Mouse (Mus musculus) kidney, adult 11 months (tissue): ENCODE results near the gene Hsd17b3.

ENCODE experiments used
- DNase-seq: peaks from one replicate; pipeline ENCODE4 v3.0.0; 2022

The Hsd17b3 gene

DNA sequence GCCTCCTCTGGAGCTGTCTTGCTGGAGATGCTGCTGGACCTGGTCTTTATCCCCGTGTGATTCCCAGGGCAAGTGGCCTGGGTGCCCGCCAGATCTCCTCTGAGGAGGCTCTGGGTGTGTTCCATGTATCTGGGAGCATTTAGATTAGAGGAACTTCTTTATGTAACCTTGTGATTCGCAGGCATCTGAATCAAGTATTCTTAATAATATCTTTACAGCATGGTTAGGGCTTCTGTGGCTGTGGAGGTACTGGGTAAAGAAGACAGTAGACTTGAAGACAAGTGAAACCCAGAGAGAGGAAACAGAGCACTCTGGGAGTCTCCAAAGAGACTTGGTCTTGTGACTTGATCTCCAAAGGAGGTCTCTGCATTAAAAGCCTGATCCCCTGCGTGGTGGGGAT, at the start of gene Hsd17b3:
Hsd17b3 (minus strand) TSS at position 101 of the 400 bp plus-strand sequence.
- no peak for DNase-seq

DNA sequence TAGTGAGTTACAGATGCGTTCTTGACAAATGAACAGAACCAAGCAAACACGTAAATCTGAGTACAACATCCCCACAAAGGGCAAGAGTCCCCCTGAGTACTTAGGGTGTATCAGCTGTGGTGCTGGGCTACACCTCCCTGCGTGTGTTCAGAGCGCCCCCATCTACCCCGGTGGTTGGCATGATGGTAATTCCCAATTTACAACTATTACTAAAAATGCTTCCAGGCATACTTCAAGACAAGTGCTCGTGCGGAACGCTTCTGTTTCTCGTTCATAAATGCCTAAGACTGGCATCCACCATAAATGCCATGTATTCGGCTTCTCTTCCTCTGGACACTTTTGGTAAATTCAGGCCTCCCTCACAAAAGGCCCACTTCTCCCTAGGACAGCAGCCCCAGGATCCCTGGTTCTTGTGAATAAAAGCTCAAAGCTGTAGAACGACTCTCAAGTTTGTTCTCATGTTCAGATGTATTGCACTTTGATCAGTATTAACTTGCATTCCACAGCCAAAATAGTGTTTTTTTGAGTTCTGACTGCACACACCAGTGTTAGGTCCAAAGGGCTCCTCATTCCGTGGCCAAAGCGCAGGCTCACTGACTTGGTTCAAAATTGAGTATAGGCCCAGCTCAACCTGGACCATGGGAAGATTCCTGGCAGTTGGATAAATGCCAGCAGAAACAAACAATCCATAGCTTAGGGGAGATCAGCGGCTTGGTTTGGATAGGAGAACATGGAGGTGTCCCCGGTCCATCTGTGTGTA, 40.8 kb upstream of the Hsd17b3 start:
- peak; percentile 84 for DNase-seq

DNA sequence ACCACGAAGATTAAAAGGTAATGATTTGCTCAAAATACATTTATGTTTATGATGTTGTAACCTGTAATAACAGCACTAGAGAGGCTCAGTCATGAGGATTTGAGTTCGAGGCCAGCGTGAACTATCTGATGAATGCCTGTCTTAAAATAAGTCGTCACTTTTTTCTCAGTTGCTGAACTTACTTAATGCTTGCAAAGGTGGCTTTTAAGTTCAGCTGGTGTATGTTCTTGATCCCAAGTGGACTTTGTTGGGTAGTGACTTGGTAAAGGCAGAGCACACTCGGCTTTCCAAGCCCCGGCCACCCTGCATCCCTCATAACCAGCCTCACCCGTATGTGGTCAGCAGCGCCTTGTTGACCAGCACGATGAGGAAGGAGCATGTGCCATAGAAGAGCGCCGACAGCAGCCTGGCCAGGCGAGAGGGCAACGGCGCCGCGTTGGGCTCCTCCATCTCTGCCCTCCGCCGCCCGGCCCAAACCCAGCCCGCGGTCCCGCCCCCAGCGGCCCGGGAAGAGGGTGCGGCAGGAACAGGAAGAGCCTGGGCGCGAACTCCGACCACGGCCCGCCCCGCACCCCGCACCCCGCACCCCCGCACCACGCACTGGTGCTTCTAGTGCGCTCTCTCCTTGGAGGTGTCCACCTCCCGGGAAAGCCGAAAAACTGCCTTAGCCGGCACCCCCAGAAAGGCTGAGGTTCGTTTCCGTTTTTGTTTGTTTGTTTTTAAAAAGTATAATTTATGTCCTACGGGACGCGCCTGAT, 40.0 kb upstream of the Hsd17b3 start, which contains the start of gene Slc35d2:
Slc35d2 (minus strand) TSS at position 511 of the 758 bp plus-strand sequence.
- DNase-seq: peak; percentile 60

DNA sequence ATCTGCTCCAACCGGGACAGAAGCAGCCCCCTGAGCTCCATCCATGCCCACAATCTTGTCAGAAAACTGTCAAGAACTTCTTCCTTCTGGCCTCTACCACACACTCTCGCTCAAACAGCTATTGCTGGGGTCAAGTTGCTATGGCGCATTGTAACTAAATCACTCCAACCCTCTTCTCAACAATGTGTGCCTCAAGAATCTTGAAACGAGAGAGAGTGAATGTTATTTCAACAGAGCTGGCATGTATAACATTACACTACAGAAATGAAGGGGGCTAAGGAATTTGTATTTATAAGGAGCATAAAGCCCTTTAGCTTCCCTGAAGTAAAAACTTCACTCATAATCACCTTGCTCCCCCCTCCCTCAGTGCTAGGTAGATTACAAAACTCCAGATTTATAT, 37.3 kb upstream of the Hsd17b3 start:
- DNase-seq: no peak

DNA sequence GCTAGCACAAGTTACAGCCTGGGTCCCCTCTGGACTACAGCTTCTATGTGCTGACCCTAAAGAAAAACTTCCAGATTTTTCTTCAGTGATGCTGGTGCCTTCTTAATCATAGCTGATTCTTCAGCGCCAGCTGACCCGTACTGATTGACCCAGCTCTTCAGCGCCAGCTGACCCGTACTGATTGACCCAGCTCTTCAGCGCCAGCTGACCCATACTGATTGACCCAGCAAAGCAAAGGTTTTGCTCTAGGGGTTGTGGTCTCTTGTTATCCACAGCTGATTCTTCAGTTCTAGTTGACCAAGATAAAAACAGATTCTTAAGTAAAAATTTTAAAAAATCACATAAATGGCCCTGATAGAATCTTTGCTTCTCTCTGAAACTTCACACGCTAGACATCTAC, 35.9 kb upstream of the Hsd17b3 start:
- no peak for DNase-seq

DNA sequence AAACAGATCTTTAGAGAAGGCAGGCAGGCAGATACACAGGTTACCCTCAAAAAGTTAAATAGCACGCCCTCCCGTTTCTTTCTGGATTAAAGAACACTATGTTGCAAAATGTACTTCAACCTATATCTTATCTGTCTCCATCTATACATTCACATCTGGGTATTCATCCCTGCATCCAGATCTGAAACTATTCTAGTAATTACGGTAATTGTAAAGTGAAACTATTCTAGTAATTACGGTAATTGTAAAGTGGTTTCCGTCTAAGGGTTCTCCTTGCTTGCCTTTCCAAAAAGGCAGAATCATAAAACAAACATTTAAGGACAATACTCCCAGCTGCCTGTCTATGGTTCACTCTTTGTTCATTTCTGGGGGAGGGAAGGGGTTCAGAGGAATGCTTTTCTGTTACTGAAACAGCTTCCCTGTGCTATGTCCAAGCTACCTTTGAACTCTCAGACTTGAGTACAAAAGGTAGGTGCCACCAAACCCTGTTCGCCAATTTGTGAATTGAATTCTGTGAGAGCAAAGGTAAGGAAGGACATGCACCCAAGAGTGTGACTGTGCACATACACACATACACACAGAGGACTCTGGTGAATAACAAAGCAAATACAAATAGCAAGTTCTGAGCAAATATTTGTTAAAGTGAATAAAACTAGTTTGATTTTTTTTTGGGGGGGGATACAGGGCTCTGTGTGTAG, 34.6 kb upstream of the Hsd17b3 start:
- DNase-seq: peak; percentile 47

DNA sequence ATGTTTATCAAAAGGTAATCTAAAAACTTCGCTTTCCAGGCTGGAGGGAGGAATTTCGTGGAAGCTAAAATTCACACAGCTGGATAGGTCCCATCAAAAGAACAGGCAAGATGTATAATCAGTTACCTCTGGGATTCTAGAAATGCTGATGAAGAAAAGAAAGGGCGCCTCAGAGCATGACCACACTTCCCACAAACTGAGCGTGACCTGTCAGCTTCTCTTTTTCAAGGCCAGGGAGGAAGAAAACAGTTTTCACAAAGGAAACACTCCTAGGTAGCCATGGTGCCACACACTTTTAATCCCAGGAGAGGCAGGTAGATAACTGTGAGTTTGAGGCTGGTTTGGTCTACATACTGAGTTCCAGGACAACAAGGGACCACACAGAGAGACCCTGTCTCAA, 31.7 kb upstream of the Hsd17b3 start:
- DNase-seq: no peak

DNA sequence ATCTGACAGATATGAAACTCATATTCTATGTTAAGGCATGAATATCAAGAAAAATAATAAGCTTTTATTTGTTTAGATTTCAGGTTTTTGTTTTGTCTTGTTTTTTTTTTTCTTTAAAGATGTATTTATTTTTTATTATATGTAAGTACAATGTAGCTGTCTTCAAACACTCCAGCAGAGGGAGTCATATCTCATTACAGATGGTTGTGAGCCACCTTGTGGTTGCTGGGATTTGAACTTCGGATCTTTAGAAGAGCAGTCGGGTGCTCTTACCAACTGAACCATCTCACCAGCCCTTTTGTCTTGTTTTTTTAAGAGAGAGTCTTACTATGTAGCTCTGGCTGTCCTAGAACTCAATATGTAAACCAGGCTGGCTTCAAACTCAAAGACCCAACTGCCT, 28.4 kb upstream of the Hsd17b3 start:
- DNase-seq: no peak

DNA sequence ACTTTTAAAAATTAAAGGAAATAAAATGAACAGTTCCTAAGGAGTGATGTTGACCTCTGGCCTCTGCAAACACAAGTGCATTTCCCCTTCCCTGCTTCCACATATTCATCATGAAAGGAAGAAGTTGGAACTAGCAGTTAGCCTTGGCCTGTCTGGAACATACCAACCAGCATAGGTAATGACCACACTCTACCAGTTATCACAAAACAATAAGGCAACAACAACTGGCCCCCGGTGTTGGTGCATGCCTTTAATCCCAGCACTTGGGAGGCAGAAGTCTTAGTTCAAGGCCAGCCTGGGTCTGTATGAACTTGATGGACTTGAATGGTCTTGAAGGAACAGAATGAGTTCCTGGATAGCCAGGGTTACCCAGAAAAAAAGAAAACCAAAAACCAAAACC, 21.4 kb upstream of the Hsd17b3 start:
- no peak for DNase-seq

DNA sequence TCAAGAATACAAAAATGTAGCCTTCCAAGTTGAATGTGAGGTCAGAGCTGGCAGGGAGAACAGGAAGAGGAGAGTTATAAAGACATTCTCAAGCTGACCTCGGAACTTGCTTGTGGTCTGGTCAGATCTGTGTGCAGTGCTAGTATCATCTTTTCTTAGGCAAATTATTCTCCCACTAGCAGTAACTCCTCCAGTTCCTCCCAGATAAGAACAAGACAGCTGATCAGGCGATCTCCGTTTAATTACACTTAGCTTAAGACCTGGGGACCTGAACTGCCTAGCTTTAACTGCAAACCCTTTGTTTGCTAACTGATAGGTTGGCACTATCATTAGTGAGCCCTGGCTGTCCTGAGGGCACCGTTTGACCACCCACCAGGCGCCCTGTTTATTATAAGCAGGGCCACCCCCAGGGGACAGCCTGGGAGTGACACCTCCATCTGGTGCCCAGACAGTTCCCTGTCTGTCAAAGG, 19.4 kb upstream of the Hsd17b3 start:
- DNase-seq: no peak

DNA sequence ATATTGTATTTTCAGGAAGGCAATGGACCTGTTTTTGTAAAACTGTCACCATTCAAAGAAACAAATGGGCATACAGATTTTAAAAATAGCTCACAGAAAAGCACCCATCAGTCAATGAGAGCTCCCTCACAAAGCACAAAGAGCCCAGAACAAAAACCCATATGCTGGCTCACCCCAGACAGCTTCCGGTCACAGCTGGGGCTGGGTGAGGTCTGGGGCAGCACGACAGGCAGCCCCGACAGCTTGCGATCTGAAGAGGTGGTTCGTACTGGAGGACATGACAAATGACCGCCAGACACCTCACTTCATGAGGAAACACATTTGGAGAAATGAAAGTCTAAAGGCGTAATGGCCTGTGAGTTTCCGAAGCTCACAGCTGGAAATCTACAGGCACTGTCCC, 18.5 kb upstream of the Hsd17b3 start:
- DNase-seq: no peak

DNA sequence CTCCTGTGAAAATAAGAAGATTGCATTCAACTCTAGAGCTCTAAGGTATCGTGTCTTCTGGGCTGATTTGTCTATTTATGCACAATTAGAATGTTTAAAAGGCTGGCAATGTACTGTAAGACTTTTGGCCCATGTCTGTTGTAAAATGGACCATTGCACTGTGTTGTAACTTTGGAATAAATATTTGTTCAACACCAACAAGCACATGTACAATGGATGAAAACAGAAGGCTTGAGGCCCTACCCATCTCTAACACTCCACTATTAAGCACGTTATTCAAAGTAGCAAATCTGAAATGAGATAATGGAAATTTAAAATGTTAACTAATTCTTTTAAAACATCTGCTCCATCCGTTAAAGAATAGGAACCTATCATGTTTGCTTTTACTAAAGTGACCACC, 18.1 kb upstream of the Hsd17b3 start:
- DNase-seq: no peak

DNA sequence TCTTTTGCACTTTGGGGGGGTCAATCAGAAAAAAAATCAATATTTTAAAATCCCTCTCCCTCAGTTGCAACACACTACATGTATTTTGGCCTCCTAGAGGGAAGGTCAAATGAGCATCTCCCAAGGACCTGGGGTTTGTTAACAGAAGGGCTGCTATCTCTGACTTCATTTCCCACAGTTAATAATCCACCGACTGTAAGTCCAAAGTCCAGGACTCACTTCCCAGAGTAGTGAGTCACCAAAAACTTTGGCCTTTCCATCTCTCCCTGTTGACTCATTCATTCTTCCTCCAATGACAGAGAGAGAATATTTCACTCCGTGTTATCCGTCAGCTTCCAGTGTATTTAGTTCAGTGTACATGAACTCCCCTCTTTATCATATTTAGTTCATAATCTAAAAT, 16.7 kb upstream of the Hsd17b3 start:
- peak; percentile 66 for DNase-seq

DNA sequence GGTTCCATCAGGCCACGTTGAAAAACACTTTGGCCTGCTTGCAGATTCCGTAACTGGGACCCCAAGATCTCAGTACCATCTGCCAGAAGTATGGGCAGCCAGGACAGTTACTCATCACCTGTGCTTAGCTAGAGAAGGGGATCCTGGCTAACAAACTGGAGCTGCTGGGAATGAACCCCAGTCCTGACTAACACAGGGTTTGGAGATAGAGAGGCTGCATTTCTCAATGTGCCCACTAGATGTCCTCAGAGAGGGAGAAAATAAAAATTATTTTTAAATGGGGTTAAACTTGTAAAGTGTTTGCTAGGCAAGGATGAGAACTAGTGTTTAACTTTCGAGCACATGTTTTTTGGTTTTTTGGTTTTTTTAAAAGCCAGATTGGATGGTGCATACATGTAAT, 11.2 kb upstream of the Hsd17b3 start:
- no peak for DNase-seq

DNA sequence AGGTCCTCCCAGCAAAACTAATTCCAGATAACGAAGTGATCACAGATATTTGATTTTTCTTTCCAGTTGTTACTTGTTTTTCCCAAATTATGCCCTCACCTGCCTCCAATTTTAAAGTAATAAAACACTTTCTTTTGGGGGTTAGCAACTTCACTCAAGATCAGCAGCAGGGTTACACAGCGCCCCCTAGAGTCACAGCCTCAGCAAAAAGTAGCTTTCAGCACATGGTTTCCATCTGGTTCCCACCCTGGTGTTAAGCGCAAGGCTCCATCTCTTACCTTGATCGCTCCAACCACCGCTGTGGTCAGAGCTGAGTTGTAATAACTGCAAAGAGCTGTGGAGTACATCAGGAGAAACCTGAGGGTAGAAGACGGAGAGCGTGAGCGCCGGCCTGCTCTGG, 10.0 kb upstream of the Hsd17b3 start:
- DNase-seq: no peak

DNA sequence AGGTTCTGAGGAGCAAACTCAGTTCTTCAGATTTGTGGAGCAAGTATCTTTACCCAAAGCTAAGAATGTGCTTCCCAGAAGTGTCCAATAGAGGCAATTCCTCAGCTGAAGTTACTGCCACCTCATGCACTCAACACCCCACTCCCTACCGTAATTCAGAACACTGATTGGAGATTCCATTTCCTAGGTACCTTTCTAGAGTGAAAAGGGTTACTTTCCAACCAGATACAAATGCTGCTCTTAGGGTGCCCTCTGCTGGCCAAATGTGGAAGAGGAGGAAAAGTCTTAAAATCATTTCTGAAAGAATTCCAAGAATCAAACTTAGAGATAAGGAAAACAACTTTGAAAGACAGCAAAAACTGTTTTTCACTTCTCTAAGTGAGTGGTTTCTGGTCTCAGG, 4.3 kb upstream of the Hsd17b3 start:
- DNase-seq: peak; percentile 34

DNA sequence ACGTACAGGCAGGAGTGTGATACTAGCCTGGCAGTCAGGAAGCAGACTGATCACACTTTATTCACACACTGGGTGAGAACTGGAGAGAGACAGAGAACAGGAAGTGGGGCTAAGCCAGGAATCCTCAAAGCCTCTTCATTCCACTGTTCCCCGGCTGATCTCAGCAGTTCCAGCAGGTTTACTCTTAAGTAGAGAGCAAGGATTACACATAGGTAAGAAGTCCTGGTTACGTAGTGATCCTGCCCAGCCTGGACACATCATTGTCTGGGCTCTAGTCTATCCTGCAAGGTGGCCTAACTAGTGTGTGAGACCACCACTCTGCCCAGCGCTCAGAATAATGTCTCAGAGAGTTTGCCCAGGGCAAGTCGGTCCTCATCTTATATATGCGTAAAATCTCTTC, 3.7 kb upstream of the Hsd17b3 start:
- DNase-seq: no peak

DNA sequence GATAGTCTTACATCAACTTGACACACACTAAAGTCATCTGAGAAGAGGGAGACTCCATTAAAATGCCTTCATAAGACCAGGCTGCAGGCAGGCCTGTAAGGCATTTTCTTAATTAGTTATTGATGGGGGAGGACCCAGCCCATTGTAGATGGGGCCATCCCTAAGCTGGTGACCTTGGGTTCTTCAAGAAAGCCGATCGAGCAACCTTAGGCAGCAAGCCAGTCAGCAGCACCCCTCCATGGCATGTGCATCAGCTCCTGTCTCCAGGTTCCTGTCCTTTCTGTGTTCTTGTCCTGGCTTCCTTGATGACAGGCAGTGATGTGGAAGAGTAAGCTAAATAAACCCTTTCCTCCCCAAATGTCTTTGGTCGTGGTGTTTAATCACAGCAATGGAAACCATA, 3.1 kb upstream of the Hsd17b3 start:
- no peak for DNase-seq

DNA sequence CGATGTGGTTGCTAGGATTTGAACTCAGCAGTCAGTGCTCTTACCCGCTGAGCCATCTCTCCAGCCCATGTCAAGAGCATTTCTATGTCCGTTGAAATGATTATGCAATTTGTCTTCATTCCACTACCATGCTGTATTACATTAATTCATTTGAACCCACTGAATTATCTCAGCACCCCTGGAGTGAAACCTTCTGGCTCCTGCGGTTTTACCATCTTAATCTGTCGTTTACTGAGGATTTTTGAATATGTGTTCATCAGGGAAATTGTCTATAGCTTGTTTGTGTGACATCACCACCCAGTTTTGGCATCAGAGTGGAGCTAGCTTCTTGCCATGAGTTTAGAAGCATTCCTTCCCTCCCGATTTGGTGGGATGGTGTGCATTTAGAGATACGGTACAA, 2.0 kb upstream of the Hsd17b3 start:
- no peak for DNase-seq

DNA sequence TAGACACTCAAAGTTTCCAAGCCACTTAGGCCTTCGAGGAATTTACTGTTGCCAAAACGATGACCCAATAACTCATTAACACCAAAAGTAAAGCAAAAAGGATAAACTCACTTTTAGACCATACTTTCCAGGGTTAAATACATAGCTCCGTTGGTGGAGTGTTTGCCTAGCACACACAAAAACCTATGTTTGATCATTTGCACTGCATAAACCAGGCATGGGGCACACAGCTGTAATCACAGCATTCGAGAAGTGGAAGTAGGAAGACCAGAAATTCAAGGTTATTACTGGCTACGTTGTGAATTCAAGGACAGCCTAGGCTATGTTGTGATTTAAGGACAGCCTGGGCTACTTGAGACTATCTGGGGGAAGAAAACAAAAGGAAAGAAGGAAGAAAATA, 1.2 kb upstream of the Hsd17b3 start:
- DNase-seq: no peak

DNA sequence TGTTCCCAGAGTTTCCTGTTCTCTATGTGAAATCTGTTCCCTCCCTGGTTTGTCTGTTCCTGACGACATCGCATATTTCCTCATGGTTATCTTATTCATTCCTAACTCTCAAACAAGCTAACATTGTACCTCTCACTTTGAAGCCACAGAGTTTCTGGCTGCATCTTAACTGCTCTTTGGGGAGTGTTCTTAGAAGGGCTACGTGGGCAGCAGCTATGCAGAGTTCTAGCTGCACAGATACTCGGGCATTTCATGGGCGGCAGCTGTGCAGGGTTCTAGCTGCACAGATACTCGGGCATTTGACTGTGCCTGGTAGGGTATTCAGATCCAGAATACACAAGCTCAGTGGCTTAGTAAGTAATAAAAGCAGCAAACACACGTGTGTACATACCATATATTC, 973 bp downstream of the Hsd17b3 start:
- DNase-seq: no peak

DNA sequence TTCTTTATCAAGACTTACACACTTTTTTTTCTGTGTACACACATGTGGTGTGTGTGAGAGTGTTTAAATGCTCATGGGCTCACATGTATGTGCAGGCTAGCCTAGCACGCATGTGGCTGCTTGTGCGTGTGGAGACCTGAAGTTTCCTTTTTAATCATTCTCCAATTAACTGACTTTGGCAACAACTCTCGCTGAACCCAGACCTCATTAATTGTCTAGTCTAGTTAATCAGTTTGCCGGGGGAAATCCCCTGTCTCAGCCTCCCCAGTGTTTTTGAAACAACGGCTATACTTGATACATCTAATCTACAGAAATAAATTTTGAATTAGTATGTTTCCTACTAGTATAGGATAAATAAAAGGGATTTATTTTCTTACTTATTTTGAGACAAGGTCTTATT, 3.0 kb downstream of the Hsd17b3 start:
- peak; percentile 39 for DNase-seq

DNA sequence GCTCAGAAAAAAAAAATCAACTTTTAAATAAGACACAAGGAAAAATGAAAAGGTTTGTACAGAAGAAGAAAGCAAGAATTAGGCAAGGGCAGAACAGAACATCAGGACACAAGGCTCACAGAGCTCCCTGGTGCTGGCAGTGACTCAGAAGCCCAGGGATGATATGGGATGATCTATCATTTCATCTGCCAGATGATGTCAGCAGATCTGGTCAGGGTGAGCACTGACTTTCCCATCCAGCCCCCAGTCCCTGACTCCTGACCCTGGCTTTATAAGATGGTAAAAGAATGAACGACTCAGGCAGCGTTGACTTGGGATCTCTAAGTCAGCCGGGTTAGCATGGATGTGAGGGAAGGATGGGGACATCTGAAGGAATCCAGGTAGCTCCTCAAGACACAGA, 5.7 kb downstream of the Hsd17b3 start:
- no peak for DNase-seq
